26 mouse cellular contexts compared by ENCODE assay signal in the genomic region with DNA sequence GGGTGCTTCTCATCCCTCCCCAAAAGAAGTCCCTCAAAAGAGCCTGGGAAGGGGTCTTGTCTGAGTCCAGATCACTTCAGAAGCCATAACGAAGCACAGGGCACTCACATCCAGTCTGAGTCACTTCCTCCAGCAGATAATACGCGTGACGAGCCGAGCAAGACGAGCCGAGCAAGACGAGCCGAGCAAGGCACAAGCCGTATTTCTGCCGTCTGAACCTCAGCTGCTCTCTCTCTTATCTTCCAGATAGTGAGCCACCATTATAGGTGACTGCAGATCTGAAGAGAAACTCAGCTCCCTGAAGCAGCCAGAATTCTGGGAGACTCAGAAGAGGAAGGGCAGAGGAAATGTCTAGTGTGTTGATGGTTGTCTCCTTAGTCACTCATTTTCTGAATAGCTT.
DNase-seq lines count a peak whose midpoint lies in the region; ATAC-seq and TF ChIP-seq lines count a peak whose summit lies in the region.
"Had no signal": no experiment of that assay in that cellular context is flagged by ENCODE, and none has a peak within 500 bp of the region (broad histone marks: within the 10 kb centered on the region; RNA-seq: fewer than 3 reads in every experiment).

No protein-coding gene starts in this region.

- 14% methylated on average over 11 of the region's 11 CpGs for WGBS in heart, embryonic 10.5 days
- 16% methylated on average over 11 of the region's 11 CpGs for WGBS in liver, embryonic 12.5 days (ENCODE audit: insufficient replicate concordance)

- no peaks in the 10 kb centered on the region for H3K9me3 ChIP-seq in heart, embryonic 10.5 days
- H3K9me3 ChIP-seq in liver, embryonic 12.5 days (replicated peaks): no peaks in the 10 kb centered on the region
- H3K9me3 ChIP-seq: forebrain, embryonic 12.5 days; hindbrain, embryonic 15.5 days; limb, embryonic 12.5 days; liver, embryonic 13.5 days; lung, embryonic 15.5 days; midbrain, embryonic 15.5 days; stomach, embryonic 15.5 days had no signal

- no peak for TF ChIP-seq POLR2A in embryonic fibroblast, embryonic 13.5 days (IDR thresholded peaks at IDR 0.05; ENCODE audit: low read depth, low read length)

- 0 out of 2 replicates have a peak, but pooled peaks cover 5% of the 10 kb centered on the region for H3K27me3 ChIP-seq in heart, embryonic 10.5 days (ENCODE audit: insufficient read depth, poor library complexity, severe bottlenecking)
- peaks cover 27% of the 10 kb centered on the region for H3K27me3 ChIP-seq in liver, embryonic 12.5 days (replicated peaks)
- no peaks in the 10 kb centered on the region for H3K27me3 ChIP-seq in C2C12 (ENCODE audit: control insufficient read depth, insufficient read depth, insufficient read length)
- H3K27me3 ChIP-seq: forebrain, embryonic 12.5 days; hindbrain, embryonic 15.5 days; lung, embryonic 15.5 days; midbrain, embryonic 15.5 days; stomach, embryonic 15.5 days had no signal

- H3K4me2 ChIP-seq in liver, embryonic 12.5 days: 0 out of 2 replicates have a peak overlapping the region, but pooled peaks have one; percentile 16
- H3K4me2 ChIP-seq: forebrain, embryonic 12.5 days; hindbrain, embryonic 15.5 days; limb, embryonic 12.5 days; liver, embryonic 13.5 days; lung, embryonic 15.5 days; midbrain, embryonic 15.5 days; stomach, embryonic 15.5 days had no signal

- no peaks in the 10 kb centered on the region for H3K79me3 ChIP-seq in C2C12 (ENCODE audit: low read depth)

- no peak overlapping the region for H3K9ac ChIP-seq in liver, embryonic 12.5 days
- H3K9ac ChIP-seq: forebrain, embryonic 12.5 days; hindbrain, embryonic 15.5 days; limb, embryonic 12.5 days; liver, embryonic 13.5 days; lung, embryonic 15.5 days; midbrain, embryonic 15.5 days; stomach, embryonic 15.5 days had no signal

- no peaks in the 10 kb centered on the region for H3K79me2 ChIP-seq in C2C12 (ENCODE audit: control insufficient read depth, insufficient read depth)

- H3K27ac ChIP-seq in heart, embryonic 10.5 days: no peak overlapping the region
- no peak overlapping the region for H3K27ac ChIP-seq in liver, embryonic 12.5 days
- peak overlapping the region; percentile 20 for H3K27ac ChIP-seq in embryonic fibroblast, embryonic 13.5 days (ENCODE audit: insufficient read depth, low read length)
- H3K27ac ChIP-seq: forebrain, embryonic 12.5 days; hindbrain, embryonic 15.5 days; layer of hippocampus, adult 2 months; limb, embryonic 12.5 days; liver, embryonic 13.5 days; lung, embryonic 15.5 days; midbrain, embryonic 15.5 days; stomach, embryonic 15.5 days had no signal

- H3ac ChIP-seq in C2C12 (ENCODE audit: control insufficient read depth, insufficient read length, low read depth): no peak overlapping the region

- H3K4me3 ChIP-seq in heart, embryonic 10.5 days: 0 out of 2 replicates have a peak overlapping the region, but pooled peaks have one; percentile 22
- no peak overlapping the region for H3K4me3 ChIP-seq in liver, embryonic 12.5 days
- no peak overlapping the region for H3K4me3 ChIP-seq in C2C12 (ENCODE audit: insufficient read depth, poor library complexity, severe bottlenecking)
- no peak overlapping the region for H3K4me3 ChIP-seq in embryonic fibroblast, embryonic 13.5 days (ENCODE audit: insufficient read depth, low read length)
- H3K4me3 ChIP-seq: forebrain, embryonic 12.5 days; hindbrain, embryonic 15.5 days; layer of hippocampus, adult 2 months; limb, embryonic 12.5 days; liver, embryonic 13.5 days; lung, embryonic 15.5 days; midbrain, embryonic 15.5 days; stomach, embryonic 15.5 days had no signal

- peaks cover 13% of the 10 kb centered on the region; the same call in 1 of the 2 replicates for H3K4me1 ChIP-seq in heart, embryonic 10.5 days
- no peaks in the 10 kb centered on the region for H3K4me1 ChIP-seq in liver, embryonic 12.5 days
- H3K4me1 ChIP-seq in embryonic fibroblast, embryonic 13.5 days (ENCODE audit: control insufficient read depth, insufficient read depth, low read length): peaks cover 12% of the 10 kb centered on the region; the same call in 1 of the 2 replicates
- H3K4me1 ChIP-seq: forebrain, embryonic 12.5 days; hindbrain, embryonic 15.5 days; liver, embryonic 13.5 days; lung, embryonic 15.5 days; midbrain, embryonic 15.5 days; stomach, embryonic 15.5 days had no signal

- no peak for DNase-seq in heart, embryonic 10.5 days (ENCODE audit: low spot score)
- no peak for DNase-seq in heart, postnatal 25 days (ENCODE audit: low spot score)
- no peak for DNase-seq in liver
- no peak for DNase-seq in urinary bladder, postnatal 4 days (ENCODE audit: low spot score in 2 of 2)
- DNase-seq in testis, postnatal 10 days (ENCODE audit: low spot score): no peak
- DNase-seq: adrenal gland, adult 8-10 months; cerebellum, adult 18-20 months; cerebellum, postnatal 14 days; gastrocnemius, postnatal 25 days; heart, adult 18-20 months; heart, postnatal 14 days; kidney, postnatal 25 days; liver, embryonic 13.5 days; lung, postnatal 36 days; thymus, adult 18-20 months; thymus, postnatal 4 days had no signal

- H3K36me3 ChIP-seq in heart, embryonic 10.5 days: no peaks in the 10 kb centered on the region
- H3K36me3 ChIP-seq in liver, embryonic 12.5 days: no peaks in the 10 kb centered on the region
- H3K36me3 ChIP-seq in C2C12 (ENCODE audit: control insufficient read depth, insufficient read depth): no peaks in the 10 kb centered on the region
- H3K36me3 ChIP-seq: forebrain, embryonic 12.5 days; hindbrain, embryonic 15.5 days; limb, embryonic 12.5 days; liver, embryonic 13.5 days; lung, embryonic 15.5 days; midbrain, embryonic 15.5 days; stomach, embryonic 15.5 days had no signal

- intact Hi-C loops in heart, postnatal 25 days (cut with DNase I): no loop called here

- TF ChIP-seq CTCF in C2C12 (IDR thresholded peaks at IDR 0.05; ENCODE audit: control insufficient read depth, insufficient read depth, insufficient read length): no peak
- TF ChIP-seq CTCF in embryonic fibroblast, embryonic 13.5 days (IDR thresholded peaks at IDR 0.05; ENCODE audit: borderline replicate concordance, insufficient read depth, low read length): no peak

- ATAC-seq in liver, embryonic 12.5 days: no peak
- ATAC-seq: midbrain, embryonic 15.5 days had no signal

TF ChIP-seq in C2C12, 6 proteins besides CTCF, POLR2A, EP300 and RAD21:
- TF ChIP-seq MYOD1 (IDR thresholded peaks at IDR 0.05; ENCODE audit: control insufficient read depth, insufficient read length, low read depth) (peak; percentile 88), USF1 (IDR thresholded peaks at IDR 0.05; ENCODE audit: low read depth) (no peak), FOSL1 (IDR thresholded peaks at IDR 0.05; ENCODE audit: insufficient read depth, low read length, poor library complexity, severe bottlenecking) (peak; percentile 40)
TF ChIP-seq in C2C12: peak in this region for 2.
